Mouse (Mus musculus) E14TG2a.4 (cell line): ENCODE results near the gene Cyp2c65.
"Not testable (repeated sequence)": the region's sequence is repeated elsewhere in the genome, so short reads cannot be mapped to it uniquely, and the experiment has no call there.

Experiments used
- H3K27me3 ChIP-seq: 2 replicates; pipeline ENCODE4 v1.6.1; 2014; ENCODE audit warnings: low read length, control low read depth; ENCODE audit not compliant: insufficient read depth
- H3K36me3 ChIP-seq: 2 replicates; pipeline ENCODE4 v1.6.1; 2014; ENCODE audit warnings: low read length, control low read depth; ENCODE audit not compliant: insufficient read depth
- H3K4me1 ChIP-seq: replicated peaks from 2 replicates; pipeline ENCODE4 v1.6.1; 2014; ENCODE audit warnings: low read depth, low read length, control low read depth
- H3K4me3 ChIP-seq: replicated peaks from 2 replicates; pipeline ENCODE4 v1.5.1; 2014; ENCODE audit warnings: mild to moderate bottlenecking, low read length
- H3K9me3 ChIP-seq: 2 replicates; pipeline ENCODE4 v1.6.1; 2014; ENCODE audit warnings: low read length, control low read depth
- CTCF ChIP-seq: conservative IDR thresholded peaks from 2 replicates; pipeline ENCODE4 v1.5.1; 2014; ENCODE audit warnings: low read length
- NANOG ChIP-seq: IDR thresholded peaks from 2 replicates; pipeline ENCODE4 v1.6.1; 2014; ENCODE audit warnings: borderline replicate concordance, low read length, mixed read lengths
- POU5F1 ChIP-seq: IDR thresholded peaks from 2 replicates; pipeline ENCODE4 v1.6.1; 2014; ENCODE audit warnings: low read length, borderline replicate concordance

Cyp2c65 gene

DNA sequence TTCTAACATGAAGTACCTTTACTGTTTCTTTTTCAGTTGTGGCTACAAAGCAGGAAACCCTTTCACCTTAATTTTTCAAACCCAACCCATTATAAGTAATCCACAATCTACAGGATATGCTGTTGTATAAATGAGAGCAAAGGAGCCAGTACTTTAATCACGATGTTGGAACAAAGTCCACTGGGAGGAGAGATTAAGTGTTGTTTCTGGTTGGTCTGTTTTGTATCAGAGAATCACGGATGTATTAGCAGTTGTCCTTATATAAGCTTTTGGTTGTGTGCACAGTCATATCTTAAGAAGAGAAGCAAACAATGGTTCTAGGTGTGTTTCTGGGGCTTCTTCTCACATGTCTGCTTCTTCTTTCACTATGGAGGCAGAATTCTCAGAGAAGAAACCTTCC, at the start of gene Cyp2c65:
Cyp2c65 (plus strand) TSS at position 297 of the 400 bp plus-strand sequence.
- H3K27me3 ChIP-seq = no peaks in the 10 kb centered on the region
- H3K9me3 ChIP-seq = no peaks in the 10 kb centered on the region
- H3K4me1 ChIP-seq = no peaks in the 10 kb centered on the region
- no peak within 1 kb of the TSS for H3K4me3 ChIP-seq
- TF ChIP-seq CTCF = no peak
- TF ChIP-seq NANOG = no peak
- no peak for TF ChIP-seq POU5F1
- H3K36me3 ChIP-seq = no peaks in the 10 kb centered on the region

DNA sequence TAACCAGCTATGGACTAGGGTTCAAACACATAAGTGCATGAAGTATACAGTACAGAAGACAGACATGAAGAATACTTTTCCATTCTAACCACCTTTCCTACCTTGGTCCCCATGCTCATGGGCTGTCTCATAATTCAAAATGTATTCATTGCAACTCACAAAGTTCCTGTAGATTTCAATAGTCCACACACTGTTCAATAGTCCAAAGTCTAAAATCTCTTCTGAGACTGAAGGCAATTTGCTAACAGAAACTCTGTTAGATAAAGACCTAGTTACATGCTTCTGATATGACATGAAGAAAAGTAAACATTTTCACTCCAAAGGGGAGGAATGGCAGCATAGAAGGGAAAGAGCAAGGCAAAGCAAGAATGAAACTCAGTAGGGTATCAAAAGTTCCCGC, 2.9 kb upstream of the Cyp2c65 start:
- no peaks in the 10 kb centered on the region for H3K9me3 ChIP-seq
- TF ChIP-seq POU5F1 (no peak), NANOG (no peak), CTCF (no peak)
- H3K27me3 ChIP-seq = no peaks in the 10 kb centered on the region
- H3K4me3 ChIP-seq = no peak overlapping the region
- H3K36me3 ChIP-seq = no peaks in the 10 kb centered on the region
- H3K4me1 ChIP-seq = no peaks in the 10 kb centered on the region

DNA sequence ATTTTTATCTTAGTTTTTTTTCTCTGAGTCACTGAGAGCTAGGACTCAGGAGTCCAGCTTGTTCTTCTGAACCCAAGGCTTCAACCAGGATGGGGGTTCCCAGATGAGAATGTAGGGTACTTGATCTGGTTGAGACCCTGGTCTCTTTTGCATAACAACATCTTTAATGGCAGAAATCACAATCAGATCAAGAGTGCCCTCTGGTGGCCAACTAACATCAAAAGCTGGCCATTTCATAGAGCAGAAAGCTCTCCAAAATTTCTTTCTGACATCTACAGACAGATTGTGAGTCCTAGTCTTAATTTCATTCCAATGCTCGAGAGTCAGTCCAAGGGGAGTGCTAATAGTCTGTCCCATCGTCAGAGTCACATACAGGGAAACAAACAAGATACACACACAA, 38.0 kb downstream of the Cyp2c65 start:
- H3K4me1 ChIP-seq, H3K4me3 ChIP-seq, H3K36me3 ChIP-seq, H3K27me3 ChIP-seq: not testable (repeated sequence)
- H3K9me3 ChIP-seq = peaks cover 40% of the 10 kb centered on the region

DNA sequence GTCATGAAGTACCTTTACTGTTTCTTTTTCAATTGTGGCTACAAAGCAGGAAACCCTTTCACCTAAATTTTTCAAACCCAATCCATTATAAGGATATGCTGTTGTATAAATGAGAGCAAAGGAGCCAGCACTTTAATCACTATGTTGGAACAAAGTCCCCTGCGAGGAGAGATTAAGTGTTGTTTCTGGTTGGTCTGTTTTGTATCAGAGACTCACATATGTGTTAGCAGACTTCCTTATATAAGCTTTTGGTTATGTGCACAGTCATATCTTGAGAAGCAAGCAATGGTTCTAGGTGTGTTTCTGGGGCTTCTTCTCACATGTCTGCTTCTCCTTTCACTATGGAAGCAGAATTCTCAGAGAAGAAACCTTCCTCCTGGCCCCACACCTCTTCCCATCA, 52.8 kb downstream of the Cyp2c65 start, which contains the start of gene Cyp2c66:
Cyp2c66 (plus strand) TSS at position 255 of the 400 bp plus-strand sequence.
- Histone ChIP-seq H3K9me3 (no peaks in the 10 kb centered on the region), H3K27me3 (no peaks in the 10 kb centered on the region), H3K4me1 (no peaks in the 10 kb centered on the region), H3K36me3 (no peaks in the 10 kb centered on the region), H3K4me3 (no peak within 1 kb of the TSS)
- TF ChIP-seq CTCF (no peak), POU5F1 (no peak), NANOG (no peak)
